Mouse (Mus musculus): ENCODE data around the gene Trabd. TPM values are rescaled to one million over a fixed set of nuclear protein-coding genes. Genes with fewer than 3 reads are reported as not detected.

The Trabd gene
- total and polyA plus RNA-seq, 3 experiments, result 38.3 to 51.5 (median 48.8) TPM

DNA sequence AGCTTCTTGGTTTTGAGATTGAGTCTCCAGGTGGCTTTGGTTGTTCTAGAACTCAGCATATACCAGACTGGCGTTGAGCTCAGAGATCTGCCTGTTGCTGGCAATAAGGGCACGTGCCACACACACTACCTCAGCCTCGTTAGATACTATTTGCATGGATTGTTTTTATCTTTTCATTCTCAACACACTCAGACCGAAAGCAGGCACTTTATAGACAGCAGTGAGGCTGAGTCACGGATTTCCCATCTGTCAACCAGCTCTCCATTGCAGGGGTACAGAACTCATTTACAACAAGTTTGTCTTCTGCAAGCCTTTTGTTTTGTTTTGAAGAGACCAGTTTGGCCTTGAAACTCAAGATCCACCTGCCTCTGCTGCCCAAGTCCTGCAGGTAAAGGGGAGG, 22.5 kb downstream of the Trabd start:
- TF ChIP-seq CTCF (IDR thresholded peaks at IDR 0.05) (no peak), POLR2A (IDR thresholded peaks at IDR 0.05; ENCODE audit: insufficient read depth, low read depth, low read length) (no peak), EP300 (IDR thresholded peaks at IDR 0.05; ENCODE audit: insufficient read depth, low read depth, low read length) (no peak)
- no peak overlapping the region for H3K4me3 ChIP-seq
- 87% methylated on average over 5 of the region's 5 CpGs for WGBS
- no peak overlapping the region for H3K9ac ChIP-seq (ENCODE audit: low read depth, low read length)
- no peak overlapping the region for H3K27ac ChIP-seq
- intact Hi-C loops (cut with DNase I), result no loop called here
- no peaks in the 10 kb centered on the region for H3K27me3 ChIP-seq (ENCODE audit: control insufficient read depth, insufficient read depth, low read length)
- H3K36me3 ChIP-seq (ENCODE audit: control insufficient read depth, insufficient read depth, low read length), result no peaks in the 10 kb centered on the region
- H3K4me1 ChIP-seq (ENCODE audit: control insufficient read depth, insufficient read depth, low read length), result no peaks in the 10 kb centered on the region
- no peak for DNase-seq
- H3K79me2 ChIP-seq (replicated peaks; ENCODE audit: control insufficient read depth, insufficient read depth, low read length), result no peaks in the 10 kb centered on the region

DNA sequence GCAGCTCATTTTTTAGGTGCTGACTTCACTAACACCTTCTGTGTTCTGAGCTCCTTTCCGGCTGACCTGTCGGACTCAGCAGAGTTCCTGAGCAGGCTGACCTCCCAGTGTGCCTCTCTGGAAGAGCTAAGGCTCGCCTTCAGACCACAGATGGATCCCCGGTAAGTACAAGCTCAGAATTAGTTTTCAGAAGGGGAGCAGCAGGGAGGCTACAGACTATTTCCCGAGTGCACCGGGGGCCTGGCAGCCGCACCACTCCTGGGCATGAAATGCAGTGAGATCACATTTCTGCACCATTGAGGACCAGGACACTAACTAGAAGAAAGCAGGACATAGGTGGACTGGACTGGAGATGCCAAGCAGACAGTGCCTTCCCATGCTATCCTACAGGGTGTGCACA, 23.7 kb downstream of the Trabd start:
- TF ChIP-seq EP300 (IDR thresholded peaks at IDR 0.05; ENCODE audit: insufficient read depth, low read depth, low read length), result no peak
- no peak for TF ChIP-seq POLR2A (IDR thresholded peaks at IDR 0.05; ENCODE audit: insufficient read depth, low read depth, low read length)
- no peak for TF ChIP-seq CTCF (IDR thresholded peaks at IDR 0.05)
- Histone ChIP-seq H3K27me3 (ENCODE audit: control insufficient read depth, insufficient read depth, low read length) (no peaks in the 10 kb centered on the region), H3K79me2 (replicated peaks; ENCODE audit: control insufficient read depth, insufficient read depth, low read length) (no peaks in the 10 kb centered on the region), H3K36me3 (ENCODE audit: control insufficient read depth, insufficient read depth, low read length) (no peaks in the 10 kb centered on the region), H3K4me1 (ENCODE audit: control insufficient read depth, insufficient read depth, low read length) (no peaks in the 10 kb centered on the region), H3K4me3 (no peak overlapping the region), H3K27ac (no peak overlapping the region), H3K9ac (ENCODE audit: low read depth, low read length) (no peak overlapping the region)
- DNase-seq, result no peak
- intact Hi-C loops (cut with DNase I), result no loop called here
- WGBS, result 88% methylated on average over 7 of the region's 7 CpGs

DNA sequence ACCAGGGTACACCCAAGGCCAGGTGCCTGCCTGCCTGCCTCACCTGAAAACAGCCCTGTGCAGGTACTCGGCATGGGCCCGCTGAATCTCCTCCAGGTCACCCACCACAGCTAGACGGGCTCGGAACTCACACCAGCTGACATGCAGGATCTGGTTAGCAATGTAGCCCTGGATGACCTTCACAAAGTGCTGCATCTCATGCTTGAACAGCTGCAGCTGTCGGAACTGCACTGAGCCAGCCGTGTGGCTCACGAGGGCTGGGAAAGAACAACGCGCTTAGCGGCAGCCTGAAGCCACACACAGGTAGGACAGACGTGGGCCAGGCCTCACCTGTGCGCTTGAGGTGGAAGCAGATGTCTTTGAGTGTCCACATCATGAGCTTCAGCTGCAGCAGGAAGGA, 25.9 kb downstream of the Trabd start:
- 93% methylated on average over 12 of the region's 12 CpGs for WGBS
- no peaks in the 10 kb centered on the region for H3K79me2 ChIP-seq (replicated peaks; ENCODE audit: control insufficient read depth, insufficient read depth, low read length)
- H3K36me3 ChIP-seq (ENCODE audit: control insufficient read depth, insufficient read depth, low read length), result no peaks in the 10 kb centered on the region
- no peak for DNase-seq
- H3K4me3 ChIP-seq, result no peak overlapping the region
- H3K4me1 ChIP-seq (ENCODE audit: control insufficient read depth, insufficient read depth, low read length), result no peaks in the 10 kb centered on the region
- TF ChIP-seq POLR2A (IDR thresholded peaks at IDR 0.05; ENCODE audit: insufficient read depth, low read depth, low read length) (no peak), EP300 (IDR thresholded peaks at IDR 0.05; ENCODE audit: insufficient read depth, low read depth, low read length) (no peak), CTCF (IDR thresholded peaks at IDR 0.05) (no peak)
- intact Hi-C loops (cut with DNase I), result no loop called here
- no peak overlapping the region for H3K27ac ChIP-seq
- no peaks in the 10 kb centered on the region for H3K27me3 ChIP-seq (ENCODE audit: control insufficient read depth, insufficient read depth, low read length)
- H3K9ac ChIP-seq (ENCODE audit: low read depth, low read length), result no peak overlapping the region

DNA sequence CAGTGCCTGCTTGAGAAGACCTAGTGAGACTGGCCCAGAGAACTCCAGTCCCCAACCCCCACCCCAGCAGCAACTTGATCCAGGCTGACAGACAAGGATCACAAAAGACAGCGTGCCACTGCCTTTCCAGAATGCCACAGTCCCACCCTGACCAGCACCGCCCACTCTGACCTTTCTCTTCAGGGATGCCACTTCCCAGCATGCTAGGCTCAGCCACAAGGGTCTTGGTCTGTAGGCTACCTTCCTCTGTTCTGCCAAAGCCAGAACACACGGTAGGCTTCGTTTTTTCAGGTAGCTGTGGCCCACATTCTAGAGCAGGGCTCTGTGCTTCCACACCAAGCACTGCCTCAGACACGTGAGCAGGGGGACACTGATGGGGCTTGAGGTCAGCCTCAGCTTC, 27.7 kb downstream of the Trabd start:
- H3K9ac ChIP-seq (ENCODE audit: low read depth, low read length), result no peak overlapping the region
- H3K79me2 ChIP-seq (replicated peaks; ENCODE audit: control insufficient read depth, insufficient read depth, low read length), result no peaks in the 10 kb centered on the region
- no peak overlapping the region for H3K4me3 ChIP-seq
- no peaks in the 10 kb centered on the region for H3K36me3 ChIP-seq (ENCODE audit: control insufficient read depth, insufficient read depth, low read length)
- no peaks in the 10 kb centered on the region for H3K4me1 ChIP-seq (ENCODE audit: control insufficient read depth, insufficient read depth, low read length)
- intact Hi-C loops (cut with DNase I), result no loop called here
- no peak overlapping the region for H3K27ac ChIP-seq
- WGBS, result 78% methylated on average over 5 of the region's 5 CpGs
- H3K27me3 ChIP-seq (ENCODE audit: control insufficient read depth, insufficient read depth, low read length), result no peaks in the 10 kb centered on the region
- no peak for DNase-seq
- no peak for TF ChIP-seq POLR2A (IDR thresholded peaks at IDR 0.05; ENCODE audit: insufficient read depth, low read depth, low read length)
- TF ChIP-seq CTCF (IDR thresholded peaks at IDR 0.05), result no peak
- no peak for TF ChIP-seq EP300 (IDR thresholded peaks at IDR 0.05; ENCODE audit: insufficient read depth, low read depth, low read length)

DNA sequence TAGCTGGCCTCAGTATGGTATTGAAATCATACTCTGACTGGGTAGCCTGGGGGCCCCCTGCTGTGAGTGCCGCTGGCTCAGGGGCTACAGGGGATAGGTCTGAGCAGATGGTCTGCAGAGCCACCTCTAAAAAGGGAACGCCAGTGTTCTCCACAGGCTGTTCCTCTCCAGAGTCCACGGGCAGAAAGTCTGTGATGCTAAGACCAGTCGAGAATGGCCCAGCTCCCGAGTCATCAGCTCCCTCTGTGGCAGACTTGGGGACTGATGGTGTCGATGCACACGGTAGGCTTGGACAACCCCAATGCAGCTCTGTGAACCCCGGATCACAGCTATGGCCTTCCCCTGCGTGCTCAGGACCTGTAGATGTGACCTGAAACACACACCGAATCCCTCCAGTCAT, 29.0 kb downstream of the Trabd start:
- no peaks in the 10 kb centered on the region for H3K4me1 ChIP-seq (ENCODE audit: control insufficient read depth, insufficient read depth, low read length)
- H3K36me3 ChIP-seq (ENCODE audit: control insufficient read depth, insufficient read depth, low read length), result no peaks in the 10 kb centered on the region
- no peak overlapping the region for H3K9ac ChIP-seq (ENCODE audit: low read depth, low read length)
- no peaks in the 10 kb centered on the region for H3K27me3 ChIP-seq (ENCODE audit: control insufficient read depth, insufficient read depth, low read length)
- H3K27ac ChIP-seq, result no peak overlapping the region
- intact Hi-C loops (cut with DNase I), result no loop called here
- WGBS, result 84% methylated on average over 10 of the region's 10 CpGs
- no peak overlapping the region for H3K4me3 ChIP-seq
- no peak for DNase-seq
- H3K79me2 ChIP-seq (replicated peaks; ENCODE audit: control insufficient read depth, insufficient read depth, low read length), result no peaks in the 10 kb centered on the region
- TF ChIP-seq CTCF (IDR thresholded peaks at IDR 0.05) (no peak), POLR2A (IDR thresholded peaks at IDR 0.05; ENCODE audit: insufficient read depth, low read depth, low read length) (no peak), EP300 (IDR thresholded peaks at IDR 0.05; ENCODE audit: insufficient read depth, low read depth, low read length) (no peak)

DNA sequence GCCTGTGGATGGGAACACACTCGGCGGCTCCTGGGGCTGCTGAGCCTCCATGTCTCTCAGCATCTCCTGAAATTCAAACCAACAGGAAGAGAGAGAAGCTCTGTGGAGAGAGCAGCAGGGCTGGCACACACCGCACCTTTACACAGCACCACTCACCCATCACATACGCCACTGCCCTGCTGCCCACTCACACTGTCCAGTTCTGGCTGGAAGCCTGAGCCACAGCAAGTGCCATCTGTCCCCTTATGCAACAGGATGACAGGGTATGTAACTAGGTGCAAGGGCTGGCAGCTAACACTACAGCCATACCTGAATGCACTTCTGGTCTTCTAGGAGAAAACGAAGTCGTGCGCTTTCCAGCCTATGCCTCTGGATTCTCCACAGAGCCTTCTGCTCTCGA, 29.5 kb downstream of the Trabd start:
- Histone ChIP-seq H3K79me2 (replicated peaks; ENCODE audit: control insufficient read depth, insufficient read depth, low read length) (no peaks in the 10 kb centered on the region), H3K9ac (ENCODE audit: low read depth, low read length) (no peak overlapping the region), H3K27me3 (ENCODE audit: control insufficient read depth, insufficient read depth, low read length) (no peaks in the 10 kb centered on the region), H3K4me3 (no peak overlapping the region), H3K4me1 (ENCODE audit: control insufficient read depth, insufficient read depth, low read length) (no peaks in the 10 kb centered on the region), H3K27ac (no peak overlapping the region), H3K36me3 (ENCODE audit: control insufficient read depth, insufficient read depth, low read length) (no peaks in the 10 kb centered on the region)
- intact Hi-C loops (cut with DNase I), result no loop called here
- TF ChIP-seq CTCF (IDR thresholded peaks at IDR 0.05), result no peak
- TF ChIP-seq EP300 (IDR thresholded peaks at IDR 0.05; ENCODE audit: insufficient read depth, low read depth, low read length), result no peak
- no peak for TF ChIP-seq POLR2A (IDR thresholded peaks at IDR 0.05; ENCODE audit: insufficient read depth, low read depth, low read length)
- no peak for DNase-seq
- WGBS, result 94% methylated on average over 8 of the region's 8 CpGs

Measured in heart, adult 2 months (tissue).